Mouse (Mus musculus): ENCODE data around the gene Hoxa2.

GRCm38 (mm10) chr6:52121173-52121572 is 43.5 kb downstream of the Hoxa2 start:
- TF ChIP-seq HCFC1 (IDR thresholded peaks at IDR 0.05; ENCODE audit: borderline replicate concordance, insufficient read depth, low read length) (no peak), ZC3H11A (IDR thresholded peaks at IDR 0.05; ENCODE audit: borderline replicate concordance, low read depth, low read length) (no peak), ZNF384 (IDR thresholded peaks at IDR 0.05; ENCODE audit: low read depth, low read length) (no peak), MAFK (IDR thresholded peaks at IDR 0.05; ENCODE audit: insufficient read depth, low read depth, low read length) (no peak), CHD2 (IDR thresholded peaks at IDR 0.05; ENCODE audit: low read depth, low read length) (no peak)

Data from ES-E14 (cell line).